Mouse (Mus musculus) liver, adult 2 months (tissue): ENCODE data around the gene Cox19.

Experiments used
- CTCF ChIP-seq: fragments of 200-500 bp; IDR thresholded peaks from 2 replicates; pipeline ENCODE4 v1.5.1; 2011; ENCODE audit warnings: low read depth, low read length, control low read depth
- POLR2A ChIP-seq: fragments of 200-500 bp; IDR thresholded peaks from 2 replicates; pipeline ENCODE4 v1.6.1; 2011; ENCODE audit warnings: low read length, control low read depth; ENCODE audit not compliant: insufficient read depth; ENCODE audit errors: extremely low read depth

DNA sequence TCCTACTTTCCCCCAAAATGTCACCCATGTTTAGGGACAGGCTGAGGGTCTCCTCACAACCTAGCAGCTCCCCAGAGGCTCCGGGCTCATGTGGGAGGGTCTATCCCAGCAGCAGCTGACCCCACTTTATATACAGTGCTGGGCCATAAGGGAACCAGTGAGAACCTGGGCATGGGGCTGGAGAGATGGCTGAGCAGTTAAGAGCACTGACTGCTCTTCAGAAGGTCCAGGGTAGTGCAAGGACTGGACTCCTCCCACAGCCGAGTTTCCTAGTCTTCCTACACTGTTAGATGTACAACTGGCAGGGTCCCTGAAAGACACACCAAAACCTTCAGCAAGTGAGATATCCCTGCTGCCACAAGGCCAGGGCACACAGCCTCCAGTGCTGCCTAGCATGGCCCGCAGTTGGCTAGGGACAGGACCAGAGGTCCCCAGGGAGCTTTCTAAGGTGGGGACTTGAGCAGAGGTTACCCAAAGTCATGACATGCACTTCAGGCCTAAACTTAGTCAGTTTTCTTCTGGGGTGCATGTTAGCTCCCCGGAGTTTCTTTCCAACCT is 46.2 kb upstream of the Cox19 start:
- TF ChIP-seq POLR2A (no peak), CTCF (no peak)
